13 mouse cellular contexts compared by ENCODE assay signal in the genomic region with DNA sequence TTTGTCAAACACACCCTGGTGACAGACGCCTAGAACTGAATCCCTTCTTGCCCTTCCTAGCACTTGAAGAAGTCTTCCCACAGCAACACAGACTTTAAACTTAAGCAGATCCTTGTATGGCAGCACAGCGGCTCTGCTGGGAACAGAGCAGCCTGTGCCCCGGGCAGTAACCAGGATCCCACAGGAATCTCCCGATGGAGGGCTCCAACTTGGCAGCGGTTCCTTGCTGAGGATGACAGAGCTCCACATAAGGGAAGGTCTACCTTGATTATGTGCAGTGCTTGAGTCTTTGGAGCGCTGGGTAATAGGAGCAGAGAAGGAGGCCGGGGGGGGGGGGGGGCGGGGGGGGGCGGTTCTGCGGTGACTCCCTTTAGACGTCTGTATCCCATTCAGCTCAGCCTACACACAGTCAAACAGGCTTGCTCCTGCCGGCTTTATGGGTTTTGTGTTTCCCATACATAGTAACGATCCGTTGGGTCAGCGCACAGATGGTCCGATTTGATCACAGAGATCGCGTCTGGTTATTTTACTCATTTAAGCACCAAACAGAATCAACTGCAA.
"Had no signal": no experiment of that assay in that cellular context is flagged by ENCODE, and none has a peak within 500 bp of the region (broad histone marks: within the 10 kb centered on the region; RNA-seq: fewer than 3 reads in every experiment).

No protein-coding gene starts in this region.

- H3K27me3 ChIP-seq: liver, embryonic 12.5 days; megakaryocyte, embryonic 14.5 days had no signal

- H3K36me3 ChIP-seq: liver, embryonic 12.5 days; midbrain, embryonic 12.5 days had no signal

- DNase-seq: kidney, adult 8-10 months; kidney, postnatal 36 days; layer of hippocampus, adult 9-11 months; layer of hippocampus, postnatal 36 days; lung, embryonic 14.5 days; lung, postnatal 14 days; right cerebral cortex, adult 18-20 months; right cerebral cortex, postnatal 25 days had no signal

- H3K4me3 ChIP-seq: liver, embryonic 12.5 days; megakaryocyte, embryonic 14.5 days; midbrain, embryonic 12.5 days had no signal

- H3K4me1 ChIP-seq: liver, embryonic 12.5 days; megakaryocyte, embryonic 14.5 days; midbrain, embryonic 12.5 days had no signal

- ATAC-seq: liver, embryonic 12.5 days had no signal

- H3K9me3 ChIP-seq: liver, embryonic 12.5 days; midbrain, embryonic 12.5 days had no signal

- H3K9ac ChIP-seq: liver, embryonic 12.5 days; lung, embryonic 14.5 days; midbrain, embryonic 12.5 days had no signal

- H3K4me2 ChIP-seq: liver, embryonic 12.5 days; lung, embryonic 14.5 days; midbrain, embryonic 12.5 days had no signal

- H3K27ac ChIP-seq: kidney, postnatal 0 days; liver, embryonic 12.5 days; macrophage; midbrain, embryonic 12.5 days had no signal
